Mouse (Mus musculus) lung, adult 2 months (tissue): ENCODE data around the gene Gprc5b.

Experiments
- CTCF ChIP-seq: fragments of 200-500 bp; IDR thresholded peaks from 2 replicates; pipeline ENCODE4 v1.5.1; 2011; ENCODE audit warnings: mild to moderate bottlenecking, low read length, control low read depth; ENCODE audit not compliant: insufficient read depth
- POLR2A ChIP-seq: fragments of 200-500 bp; IDR thresholded peaks from 2 replicates; pipeline ENCODE4 v1.6.1; 2011; ENCODE audit warnings: low read depth, mild to moderate bottlenecking, control low read depth, low read length, borderline replicate concordance; ENCODE audit errors: extremely low read depth

- TF ChIP-seq POLR2A (no peak), CTCF (no peak)
Measured at GRCm38 (mm10) chr7:118981346-118981745, 13.7 kb downstream of the Gprc5b start.
